In the genomic region with DNA sequence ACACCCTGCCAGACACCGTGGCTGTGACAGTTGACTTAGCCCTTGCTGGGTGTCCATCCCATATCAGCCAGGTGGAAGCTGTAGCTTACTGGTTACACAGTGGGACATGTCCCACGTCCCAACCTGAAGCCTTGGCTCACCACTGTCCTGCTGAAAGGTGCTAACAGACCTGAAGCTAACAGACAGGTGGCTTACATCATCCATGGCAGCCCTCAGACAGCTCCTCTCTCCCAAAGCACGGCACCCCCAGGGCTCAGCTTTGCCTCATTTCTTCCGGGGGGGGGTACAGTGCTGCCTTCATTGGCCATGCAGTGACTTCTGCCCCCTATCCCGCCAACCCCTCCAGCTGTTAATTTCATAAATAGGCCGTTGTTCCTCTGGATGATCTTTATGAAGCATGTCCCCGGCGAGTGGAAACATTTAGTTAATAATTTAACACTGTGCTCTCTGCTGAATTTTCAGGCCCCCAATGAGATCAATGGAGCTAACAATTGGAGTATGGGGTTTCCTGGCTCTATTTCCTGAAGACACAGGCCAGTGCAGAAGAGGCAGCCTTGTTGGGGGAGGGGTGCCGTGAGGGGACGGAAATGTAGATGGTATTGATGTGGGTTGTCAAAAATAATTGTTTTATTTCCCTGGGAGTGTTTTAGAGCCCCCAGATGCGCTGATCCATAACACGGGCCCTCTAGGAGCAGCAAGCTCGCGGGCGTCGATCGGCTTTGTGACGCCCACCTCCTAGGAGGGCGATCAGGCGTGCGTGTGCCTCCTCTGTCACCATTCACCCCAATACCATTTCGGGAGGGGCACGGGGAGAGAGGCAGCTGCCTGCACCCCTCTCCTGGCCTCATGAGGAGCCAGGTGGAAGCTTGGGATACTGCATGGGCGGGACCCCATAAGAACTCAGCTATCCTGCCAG, we compare ENCODE assay signal across 12 mouse cellular contexts.
A peak's percentile ranks its signal among the peaks of the same experiment; 100 is the strongest.
DNase-seq lines count a peak whose midpoint lies in the region; ATAC-seq and TF ChIP-seq lines count a peak whose summit lies in the region.
"Had no signal": no experiment of that assay in that cellular context is flagged by ENCODE, and none has a peak within 500 bp of the region (broad histone marks: within the 10 kb centered on the region; RNA-seq: fewer than 3 reads in every experiment).

No protein-coding gene starts in this region.

- H3K4me1 ChIP-seq in kidney, embryonic 16.5 days (ENCODE audit: insufficient read depth, low read length), result peaks cover 27% of the 10 kb centered on the region
- peaks cover 9% of the 10 kb centered on the region; the same call in 1 of the 2 replicates for H3K4me1 ChIP-seq in midbrain, embryonic 11.5 days (ENCODE audit: control insufficient read depth, insufficient read depth, low read length)
- H3K4me1 ChIP-seq in midbrain, embryonic 15.5 days, result peaks cover 20% of the 10 kb centered on the region
- peaks cover 54% of the 10 kb centered on the region for H3K4me1 ChIP-seq in limb, embryonic 13.5 days
- H3K4me1 ChIP-seq in stomach, postnatal 0 days (replicated peaks; ENCODE audit: control insufficient read depth, insufficient read depth), result no peaks in the 10 kb centered on the region; the same call in 1 of the 2 replicates

- H3K27ac ChIP-seq in kidney, embryonic 16.5 days (ENCODE audit: low read length), result peak overlapping the region; percentile 68
- H3K27ac ChIP-seq in midbrain, embryonic 11.5 days (ENCODE audit: low read depth, low read length), result no peak overlapping the region
- no peak overlapping the region for H3K27ac ChIP-seq in midbrain, embryonic 15.5 days
- H3K27ac ChIP-seq in limb, embryonic 13.5 days, result 0 out of 2 replicates have a peak overlapping the region, but pooled peaks have one; percentile 28
- no peak overlapping the region for H3K27ac ChIP-seq in stomach, postnatal 0 days (replicated peaks)
- H3K27ac ChIP-seq: embryonic facial prominence, embryonic 15.5 days; limb, embryonic 15.5 days had no signal

- ATAC-seq in kidney, embryonic 16.5 days (ENCODE audit: low FRiP score, low TSS enrichment), result peak; percentile 75
- no peak for ATAC-seq in midbrain, embryonic 11.5 days (ENCODE audit: low FRiP score)
- ATAC-seq in midbrain, embryonic 15.5 days (replicated peaks), result no peak
- ATAC-seq in limb, embryonic 13.5 days (ENCODE audit: low FRiP score, low read depth), result no peak
- ATAC-seq in stomach, postnatal 0 days (ENCODE audit: low FRiP score, low TSS enrichment), result 0 out of 2 replicates have a peak, but pooled peaks have one; percentile 19
- ATAC-seq: CD4-positive, CD25-positive, alpha-beta regulatory T cell, adult 4 months had no signal

- peaks cover 12% of the 10 kb centered on the region for H3K27me3 ChIP-seq in kidney, embryonic 16.5 days (ENCODE audit: insufficient read depth, low read length)
- no peaks in the 10 kb centered on the region for H3K27me3 ChIP-seq in midbrain, embryonic 11.5 days (ENCODE audit: control insufficient read depth, insufficient read depth, low read length)
- H3K27me3 ChIP-seq in midbrain, embryonic 15.5 days (replicated peaks), result no peaks in the 10 kb centered on the region
- no peaks in the 10 kb centered on the region for H3K27me3 ChIP-seq in limb, embryonic 13.5 days
- no peaks in the 10 kb centered on the region for H3K27me3 ChIP-seq in stomach, postnatal 0 days (ENCODE audit: control insufficient read depth, insufficient read depth, low read length)
- H3K27me3 ChIP-seq: embryonic facial prominence, embryonic 15.5 days had no signal

- no peaks in the 10 kb centered on the region for H3K36me3 ChIP-seq in kidney, embryonic 16.5 days (ENCODE audit: insufficient read depth, low read length)
- no peaks in the 10 kb centered on the region for H3K36me3 ChIP-seq in midbrain, embryonic 11.5 days (ENCODE audit: control insufficient read depth, insufficient read depth, low read length)
- no peaks in the 10 kb centered on the region for H3K36me3 ChIP-seq in midbrain, embryonic 15.5 days (replicated peaks)
- no peaks in the 10 kb centered on the region for H3K36me3 ChIP-seq in limb, embryonic 13.5 days
- H3K36me3 ChIP-seq in stomach, postnatal 0 days (ENCODE audit: control insufficient read depth, insufficient read depth, low read length), result no peaks in the 10 kb centered on the region
- H3K36me3 ChIP-seq: embryonic facial prominence, embryonic 15.5 days; limb, embryonic 15.5 days had no signal

- no peak for DNase-seq in kidney, adult 8-10 months
- DNase-seq in midbrain, embryonic 11.5 days (ENCODE audit: low spot score, missing footprints), result peak; percentile 74
- no peak for DNase-seq in stomach, postnatal 0 days (ENCODE audit: low spot score)
- DNase-seq in gastrocnemius, postnatal 25 days, result no peak
- DNase-seq: cerebellum, adult 18-20 months; thymus, postnatal 14 days had no signal

- no peak overlapping the region for H3K4me3 ChIP-seq in kidney, embryonic 16.5 days (ENCODE audit: low read length)
- H3K4me3 ChIP-seq in midbrain, embryonic 11.5 days (ENCODE audit: low read depth, low read length), result no peak overlapping the region
- no peak overlapping the region for H3K4me3 ChIP-seq in midbrain, embryonic 15.5 days
- H3K4me3 ChIP-seq in limb, embryonic 13.5 days, result no peak overlapping the region
- H3K4me3 ChIP-seq in stomach, postnatal 0 days (ENCODE audit: low read depth, low read length), result no peak overlapping the region
- H3K4me3 ChIP-seq: embryonic facial prominence, embryonic 15.5 days; limb, embryonic 15.5 days had no signal

- H3K4me2 ChIP-seq in kidney, embryonic 16.5 days (replicated peaks; ENCODE audit: low read depth, low read length), result peak overlapping the region; percentile 10; the same call in 1 of the 2 replicates
- H3K4me2 ChIP-seq in midbrain, embryonic 11.5 days, result no peak overlapping the region
- no peak overlapping the region for H3K4me2 ChIP-seq in midbrain, embryonic 15.5 days
- H3K4me2 ChIP-seq in limb, embryonic 13.5 days (replicated peaks), result no peak overlapping the region
- H3K4me2 ChIP-seq in stomach, postnatal 0 days (replicated peaks; ENCODE audit: low read depth), result no peak overlapping the region
- H3K4me2 ChIP-seq: embryonic facial prominence, embryonic 15.5 days; limb, embryonic 15.5 days had no signal

- no peak overlapping the region for H3K9ac ChIP-seq in kidney, embryonic 16.5 days (replicated peaks; ENCODE audit: low read length)
- no peak overlapping the region; the same call in 1 of the 2 replicates for H3K9ac ChIP-seq in midbrain, embryonic 11.5 days (ENCODE audit: low read length)
- H3K9ac ChIP-seq in midbrain, embryonic 15.5 days, result no peak overlapping the region
- no peak overlapping the region for H3K9ac ChIP-seq in limb, embryonic 13.5 days
- H3K9ac ChIP-seq in stomach, postnatal 0 days (ENCODE audit: low read length), result no peak overlapping the region
- H3K9ac ChIP-seq: embryonic facial prominence, embryonic 15.5 days; limb, embryonic 15.5 days had no signal

- H3K9me3 ChIP-seq in kidney, embryonic 16.5 days (ENCODE audit: low read length), result no peaks in the 10 kb centered on the region
- H3K9me3 ChIP-seq in midbrain, embryonic 11.5 days (ENCODE audit: control insufficient read depth, low read length), result no peaks in the 10 kb centered on the region
- H3K9me3 ChIP-seq in midbrain, embryonic 15.5 days, result no peaks in the 10 kb centered on the region
- H3K9me3 ChIP-seq in limb, embryonic 13.5 days, result no peaks in the 10 kb centered on the region
- no peaks in the 10 kb centered on the region for H3K9me3 ChIP-seq in stomach, postnatal 0 days (ENCODE audit: control insufficient read depth, low read length)
- H3K9me3 ChIP-seq: embryonic facial prominence, embryonic 15.5 days; limb, embryonic 15.5 days had no signal

- WGBS in kidney, embryonic 16.5 days, result 50% methylated on average over 24 of the region's 24 CpGs
- WGBS in midbrain, embryonic 11.5 days, result 86% methylated on average over 24 of the region's 24 CpGs
- 77% methylated on average over 24 of the region's 24 CpGs for WGBS in midbrain, embryonic 15.5 days
- WGBS in limb, embryonic 13.5 days, result 84% methylated on average over 24 of the region's 24 CpGs
- 73% methylated on average over 24 of the region's 24 CpGs for WGBS in stomach, postnatal 0 days

- TF ChIP-seq EP300 in stomach, postnatal 0 days (optimal IDR thresholded peaks at IDR 0.05), result no peak

- TF ChIP-seq CTCF in stomach, postnatal 0 days (IDR thresholded peaks at IDR 0.05; ENCODE audit: low read depth), result no peak

Comparison
In these comparisons a context has a peak if more than half of its experiments do, and no peak if none do; other contexts are left out.
1. ATAC-seq: peak in kidney, embryonic 16.5 days (single experiment) and stomach, postnatal 0 days (single experiment); none in midbrain, embryonic 11.5 days (single experiment), midbrain, embryonic 15.5 days (single experiment) and limb, embryonic 13.5 days (single experiment).
2. H3K27ac ChIP-seq: peak in kidney, embryonic 16.5 days (single experiment) and limb, embryonic 13.5 days (single experiment); none in midbrain, embryonic 11.5 days (single experiment), midbrain, embryonic 15.5 days (single experiment) and stomach, postnatal 0 days (single experiment).